Mouse (Mus musculus) E14TG2a.4 (cell line): ENCODE measurements around the gene Clec1a.

Experiments
- CTCF ChIP-seq: conservative IDR thresholded peaks from 2 replicates; pipeline ENCODE4 v1.5.1; 2014; ENCODE audit warnings: low read length
- POU5F1 ChIP-seq: IDR thresholded peaks from 2 replicates; pipeline ENCODE4 v1.6.1; 2014; ENCODE audit warnings: low read length, borderline replicate concordance

- TF ChIP-seq CTCF (no peak), POU5F1 (no peak)
Measured at GRCm38 (mm10) chr6:129402404-129402803, 49.4 kb downstream of the Clec1a start.
